Mouse (Mus musculus): ENCODE results near the gene Acox1.

The Acox1 gene

GRCm38 (mm10) chr11:116167232-116167631, 31.6 kb downstream of the Acox1 start:
- DNase-seq = no peak

- DNase-seq = no peak
These were observed 35.8 kb downstream of the Acox1 start for GRCm38 (mm10) chr11:116163002-116163401.

GRCm38 (mm10) chr11:116162146-116162545, 36.7 kb downstream of the Acox1 start:
- no peak for DNase-seq

- DNase-seq = no peak
These were observed 37.5 kb downstream of the Acox1 start for GRCm38 (mm10) chr11:116161312-116161711.

GRCm38 (mm10) chr11:116150960-116151359, 47.9 kb downstream of the Acox1 start:
- no peak for DNase-seq

- DNase-seq = no peak
These were observed 49.5 kb downstream of the Acox1 start for GRCm38 (mm10) chr11:116149341-116149740.

- DNase-seq = no peak
These were observed 50.1 kb downstream of the Acox1 start for GRCm38 (mm10) chr11:116148761-116149221.

GRCm38 (mm10) chr11:116146294-116146985, 52.4 kb downstream of the Acox1 start:
- peak; percentile 95 for DNase-seq

- DNase-seq = no peak
These were observed 53.2 kb downstream of the Acox1 start for GRCm38 (mm10) chr11:116145481-116146293.

- DNase-seq = no peak
These were observed 55.4 kb downstream of the Acox1 start for GRCm38 (mm10) chr11:116143468-116143867.

- no peak for DNase-seq
These were observed 56.4 kb downstream of the Acox1 start for GRCm38 (mm10) chr11:116142211-116142991.

- DNase-seq = peak; percentile 99
These were observed 60.2 kb downstream of the Acox1 start, which contains the start of gene Mrpl38 for GRCm38 (mm10) chr11:116138468-116139138. Gene Mrpl38, minus strand, starts transcription at chr11:116138868.

GRCm38 (mm10) chr11:116138096-116138467, 60.8 kb downstream of the Acox1 start:
- DNase-seq = no peak

GRCm38 (mm10) chr11:116134171-116134570, 64.7 kb downstream of the Acox1 start:
- peak; percentile 93 for DNase-seq

GRCm38 (mm10) chr11:116133497-116133896, 65.3 kb downstream of the Acox1 start:
- DNase-seq = peak; percentile 92

GRCm38 (mm10) chr11:116132366-116133333, 66.2 kb downstream of the Acox1 start:
- DNase-seq = peak; percentile 97

- peak; percentile 94 for DNase-seq
These were observed 67.3 kb downstream of the Acox1 start for GRCm38 (mm10) chr11:116131349-116132170.

- peak; percentile 99 for DNase-seq
These were observed 68.2 kb downstream of the Acox1 start, which contains the start of gene Trim65 for GRCm38 (mm10) chr11:116130488-116131205. Gene Trim65, minus strand, starts transcription at chr11:116131128.

- DNase-seq = peak; percentile 96
These were observed 68.8 kb downstream of the Acox1 start for GRCm38 (mm10) chr11:116129993-116130487.

All from heart, adult 11 months (tissue).